Mouse (Mus musculus): ENCODE results near the gene Rpp14. TPM values are rescaled to one million over a fixed set of nuclear protein-coding genes. Genes with fewer than 3 reads are reported as not detected.

Rpp14 gene
- total RNA-seq (2014; fragmentation: Nextera tagmentation), result 11.2 and 12.0 TPM in 2 replicates
- total RNA-seq (2017), result 52.7 and 62.4 TPM in 2 replicates
- polyA plus RNA-seq (2012), result 3.0 and 7.1 TPM in 2 replicates

DNA sequence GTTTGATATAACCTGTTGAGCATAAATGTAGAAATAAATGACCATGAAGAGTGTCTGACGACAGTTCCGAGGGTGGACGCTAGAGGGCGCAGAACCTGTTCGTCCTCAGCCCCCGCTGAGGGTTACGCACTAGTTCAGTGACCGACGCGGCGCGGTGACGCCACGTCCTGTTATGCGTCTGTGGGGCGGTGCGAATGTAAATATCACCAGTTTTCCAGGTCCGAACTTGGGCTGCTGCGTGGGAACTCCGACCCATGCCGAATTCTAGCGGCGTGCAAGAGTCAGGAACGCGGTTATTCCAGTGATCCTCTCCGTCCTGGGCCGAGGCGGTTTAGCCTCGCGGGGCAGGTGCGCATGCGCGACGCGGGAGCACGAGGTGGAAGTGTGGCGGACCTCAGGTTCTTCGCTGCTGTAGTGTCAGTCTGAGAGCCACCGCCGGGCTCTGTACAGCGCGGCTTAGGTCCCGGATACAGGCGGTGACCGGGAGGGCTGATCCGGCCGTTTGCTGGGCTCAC lies at the start of gene Rpp14:
Gene Rpp14 (plus strand): TSS at position 203 of the 515 bp plus-strand sequence.
- ATAC-seq (ENCODE audit: extremely low read depth, insufficient number of reproducible peaks, low FRiP score, poor library complexity, severe bottlenecking) (peak; percentile 89), DNase-seq (ENCODE audit: low spot score) (peak; percentile 79)
- H3K27me3 ChIP-seq (ENCODE audit: insufficient read depth, low read length), result no peaks in the 10 kb centered on the region
- H3K36me3 ChIP-seq (replicated peaks), result peaks cover 34% of the 10 kb centered on the region
- peaks cover 15% of the 10 kb centered on the region for H3K4me1 ChIP-seq (ENCODE audit: insufficient read depth, low read depth, low read length)
- H3K4me3 ChIP-seq (ENCODE audit: low read depth, low read length), result peak within 1 kb of the TSS; percentile 95
- no peaks in the 10 kb centered on the region for H3K9me3 ChIP-seq (replicated peaks)
- TF ChIP-seq GATA1 (IDR thresholded peaks at IDR 0.05; ENCODE audit: borderline replicate concordance, low read length), result no peak
- TF ChIP-seq POLR2AphosphoS5 (IDR thresholded peaks at IDR 0.05; ENCODE audit: insufficient replicate concordance, low read depth, low read length), result no peak
- no peak for TF ChIP-seq GATA2 (IDR thresholded peaks at IDR 0.05; ENCODE audit: borderline replicate concordance, low read depth, low read length)
- no peak for TF ChIP-seq TAL1 (conservative IDR thresholded peaks at IDR 0.05; ENCODE audit: low read depth, low read length)
- TF ChIP-seq CTCF (IDR thresholded peaks at IDR 0.05; ENCODE audit: low read depth, low read length), result peak; percentile 75

DNA sequence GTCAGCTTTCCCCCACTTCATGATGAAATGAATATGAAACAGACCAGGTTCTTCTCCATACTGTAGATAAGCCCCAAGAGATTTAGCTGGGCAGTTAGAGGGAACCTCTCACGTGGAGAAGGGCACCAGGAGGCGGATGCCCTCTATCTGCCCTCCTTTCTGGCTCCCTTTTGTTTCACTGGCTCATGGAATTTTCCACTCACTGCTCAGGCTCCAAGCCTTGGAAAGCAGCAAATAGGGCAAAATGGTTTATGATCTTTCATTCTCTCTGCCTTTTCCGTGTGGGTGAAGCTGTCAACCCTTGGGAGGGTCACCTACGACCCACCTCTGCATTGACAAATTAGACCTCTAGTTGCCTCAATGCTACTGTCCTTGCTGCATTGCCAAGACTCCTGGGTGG lies 49.6 kb upstream of the Rpp14 start:
- H3K4me3 ChIP-seq (ENCODE audit: low read depth, low read length), result no peak overlapping the region
- H3K4me1 ChIP-seq (ENCODE audit: insufficient read depth, low read depth, low read length), result no peaks in the 10 kb centered on the region
- H3K27me3 ChIP-seq (ENCODE audit: insufficient read depth, low read length), result peaks cover 3% of the 10 kb centered on the region; the same call in 1 of the 2 replicates
- DNase-seq (ENCODE audit: low spot score), result no peak
- no peaks in the 10 kb centered on the region for H3K36me3 ChIP-seq (replicated peaks)
- H3K9me3 ChIP-seq (replicated peaks), result no peaks in the 10 kb centered on the region
- ATAC-seq (ENCODE audit: extremely low read depth, insufficient number of reproducible peaks, low FRiP score, poor library complexity, severe bottlenecking), result no peak
- TF ChIP-seq CTCF (IDR thresholded peaks at IDR 0.05; ENCODE audit: low read depth, low read length) (no peak), GATA2 (IDR thresholded peaks at IDR 0.05; ENCODE audit: borderline replicate concordance, low read depth, low read length) (no peak), POLR2AphosphoS5 (IDR thresholded peaks at IDR 0.05; ENCODE audit: insufficient replicate concordance, low read depth, low read length) (no peak), TAL1 (conservative IDR thresholded peaks at IDR 0.05; ENCODE audit: low read depth, low read length) (no peak), GATA1 (IDR thresholded peaks at IDR 0.05; ENCODE audit: borderline replicate concordance, low read length) (no peak)

DNA sequence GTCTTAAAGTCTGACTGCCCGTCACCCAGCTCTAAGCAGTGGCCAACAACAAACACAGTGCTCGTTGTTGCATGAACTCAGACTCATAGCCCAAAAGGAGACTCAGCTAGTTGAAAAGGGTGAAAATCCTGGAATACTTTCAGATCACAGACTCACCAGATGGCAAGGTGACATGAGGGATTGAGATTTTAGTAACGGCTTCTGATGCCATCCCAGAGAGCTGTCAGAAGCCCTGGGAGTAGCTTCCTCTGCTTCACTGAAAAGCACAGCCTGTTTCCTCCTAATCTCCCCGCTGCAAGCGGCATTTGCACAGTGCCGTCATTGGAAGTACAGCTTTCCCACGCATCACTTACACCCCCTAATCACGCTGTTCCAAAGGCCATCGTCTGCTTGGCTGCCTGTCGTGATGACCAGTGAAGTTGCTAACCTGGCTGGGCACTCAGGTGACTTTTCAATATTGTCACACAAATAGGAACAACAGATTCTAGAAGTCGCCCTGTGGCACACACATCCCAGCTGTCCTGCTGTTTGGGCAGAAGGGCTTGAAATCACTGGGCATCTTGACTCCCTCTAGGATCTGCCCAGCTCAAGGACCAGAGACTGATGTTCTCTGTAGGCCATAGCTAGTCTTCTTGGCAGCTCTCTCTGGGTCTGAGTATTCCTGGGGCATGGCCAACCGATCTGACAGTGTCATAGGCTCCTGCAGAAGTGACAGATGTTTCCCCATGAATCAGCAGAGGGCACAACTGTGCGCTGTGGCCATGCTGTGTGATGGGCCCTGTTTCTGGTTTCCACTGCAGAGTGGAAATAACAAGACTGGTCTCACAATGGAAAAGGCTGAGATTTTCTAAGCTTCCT lies 47.9 kb upstream of the Rpp14 start:
- ATAC-seq (ENCODE audit: extremely low read depth, insufficient number of reproducible peaks, low FRiP score, poor library complexity, severe bottlenecking) (no peak), DNase-seq (ENCODE audit: low spot score) (no peak)
- Histone ChIP-seq H3K36me3 (replicated peaks) (no peaks in the 10 kb centered on the region), H3K9me3 (replicated peaks) (no peaks in the 10 kb centered on the region), H3K4me1 (ENCODE audit: insufficient read depth, low read depth, low read length) (no peaks in the 10 kb centered on the region; the same call in 1 of the 2 replicates), H3K4me3 (ENCODE audit: low read depth, low read length) (no peak overlapping the region), H3K27me3 (ENCODE audit: insufficient read depth, low read length) (peaks cover 10% of the 10 kb centered on the region)
- TF ChIP-seq CTCF (IDR thresholded peaks at IDR 0.05; ENCODE audit: low read depth, low read length) (no peak), GATA1 (IDR thresholded peaks at IDR 0.05; ENCODE audit: borderline replicate concordance, low read length) (no peak), GATA2 (IDR thresholded peaks at IDR 0.05; ENCODE audit: borderline replicate concordance, low read depth, low read length) (no peak), TAL1 (conservative IDR thresholded peaks at IDR 0.05; ENCODE audit: low read depth, low read length) (no peak)

DNA sequence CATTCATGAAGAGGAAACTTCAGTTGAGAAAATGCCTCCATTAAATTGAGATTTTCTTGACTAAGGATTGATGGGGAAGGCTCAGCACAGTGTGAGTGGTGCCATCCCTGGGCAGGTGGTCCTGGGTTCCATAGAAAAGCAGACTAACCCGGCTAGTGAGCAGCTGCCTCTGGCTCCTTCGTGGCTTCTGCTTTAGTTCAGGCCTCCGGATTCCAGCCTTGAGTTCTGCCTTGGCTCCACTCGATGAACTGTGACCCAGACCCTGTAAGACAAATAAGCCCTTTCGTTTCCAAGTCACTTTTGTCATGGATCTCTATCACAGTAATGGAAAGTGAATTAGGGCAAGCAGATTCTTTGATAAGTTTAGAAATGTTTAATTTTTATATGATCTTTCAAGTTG lies 45.6 kb upstream of the Rpp14 start:
- H3K9me3 ChIP-seq (replicated peaks), result no peaks in the 10 kb centered on the region

DNA sequence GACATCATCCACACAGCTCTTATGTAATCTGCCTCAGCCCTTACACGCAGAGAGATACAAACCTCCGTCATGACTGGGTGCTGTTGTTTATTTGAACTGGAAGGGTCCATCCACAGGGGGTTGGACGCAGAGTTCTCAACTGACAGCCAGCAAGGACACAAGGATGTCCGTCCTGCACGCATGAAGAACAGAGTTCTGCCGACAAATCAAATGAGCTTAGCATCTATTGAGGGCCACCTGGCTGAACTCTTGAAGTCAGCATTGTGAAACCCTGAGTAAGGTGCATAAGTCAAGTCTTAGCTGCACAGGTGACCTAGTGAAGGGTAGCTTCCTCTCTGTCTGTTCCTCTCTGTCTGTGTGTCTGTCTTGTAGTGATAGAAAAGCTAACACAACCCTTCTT lies 44.2 kb upstream of the Rpp14 start:
- ATAC-seq (ENCODE audit: extremely low read depth, insufficient number of reproducible peaks, low FRiP score, poor library complexity, severe bottlenecking) (no peak), DNase-seq (ENCODE audit: low spot score) (no peak)
- no peaks in the 10 kb centered on the region for H3K36me3 ChIP-seq (replicated peaks)
- TF ChIP-seq GATA1 (IDR thresholded peaks at IDR 0.05; ENCODE audit: borderline replicate concordance, low read length) (no peak), CTCF (IDR thresholded peaks at IDR 0.05; ENCODE audit: low read depth, low read length) (no peak), GATA2 (IDR thresholded peaks at IDR 0.05; ENCODE audit: borderline replicate concordance, low read depth, low read length) (no peak), POLR2AphosphoS5 (IDR thresholded peaks at IDR 0.05; ENCODE audit: insufficient replicate concordance, low read depth, low read length) (no peak), TAL1 (conservative IDR thresholded peaks at IDR 0.05; ENCODE audit: low read depth, low read length) (no peak)
- H3K4me1 ChIP-seq (ENCODE audit: insufficient read depth, low read depth, low read length), result peaks cover 4% of the 10 kb centered on the region; the same call in 1 of the 2 replicates
- H3K4me3 ChIP-seq (ENCODE audit: low read depth, low read length), result no peak overlapping the region
- H3K9me3 ChIP-seq (replicated peaks), result no peaks in the 10 kb centered on the region
- H3K27me3 ChIP-seq (ENCODE audit: insufficient read depth, low read length), result peaks cover 10% of the 10 kb centered on the region

More for the DNA sequence above, 45.6 kb upstream of the Rpp14 start:
- H3K4me3 ChIP-seq (ENCODE audit: low read depth, low read length), result no peak overlapping the region
- no peaks in the 10 kb centered on the region; the same call in 1 of the 2 replicates for H3K4me1 ChIP-seq (ENCODE audit: insufficient read depth, low read depth, low read length)
- no peak for DNase-seq (ENCODE audit: low spot score)
- no peaks in the 10 kb centered on the region for H3K36me3 ChIP-seq (replicated peaks)
- peaks cover 10% of the 10 kb centered on the region for H3K27me3 ChIP-seq (ENCODE audit: insufficient read depth, low read length)
- TF ChIP-seq GATA1 (IDR thresholded peaks at IDR 0.05; ENCODE audit: borderline replicate concordance, low read length) (no peak), POLR2AphosphoS5 (IDR thresholded peaks at IDR 0.05; ENCODE audit: insufficient replicate concordance, low read depth, low read length) (no peak), TAL1 (conservative IDR thresholded peaks at IDR 0.05; ENCODE audit: low read depth, low read length) (no peak)
- no peak for ATAC-seq (ENCODE audit: extremely low read depth, insufficient number of reproducible peaks, low FRiP score, poor library complexity, severe bottlenecking)

DNA sequence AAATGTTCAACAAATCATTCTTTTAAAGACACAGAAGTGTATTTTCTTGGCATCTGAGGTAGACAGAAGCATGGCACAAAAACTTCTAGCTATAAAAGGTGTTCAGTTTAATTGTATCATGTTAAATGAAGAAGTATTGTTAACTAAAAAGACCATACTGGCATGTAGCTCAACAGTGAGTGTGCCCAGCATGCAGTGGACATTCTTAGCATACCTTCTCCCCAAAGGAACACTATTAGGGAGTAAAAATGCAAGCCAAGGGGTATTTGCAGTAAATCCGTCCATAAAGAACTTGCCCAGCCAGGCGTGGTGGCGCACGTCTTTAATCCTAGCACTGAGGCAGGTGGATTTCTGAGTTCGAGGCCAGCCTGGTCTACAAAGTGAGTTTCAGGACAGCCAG lies 43.8 kb upstream of the Rpp14 start:
- H3K9me3 ChIP-seq (replicated peaks), result no peaks in the 10 kb centered on the region
- peaks cover 6% of the 10 kb centered on the region; the same call in 1 of the 2 replicates for H3K4me1 ChIP-seq (ENCODE audit: insufficient read depth, low read depth, low read length)
- ATAC-seq (ENCODE audit: extremely low read depth, insufficient number of reproducible peaks, low FRiP score, poor library complexity, severe bottlenecking) (no peak), DNase-seq (ENCODE audit: low spot score) (no peak)
- peaks cover 11% of the 10 kb centered on the region for H3K27me3 ChIP-seq (ENCODE audit: insufficient read depth, low read length)
- no peak overlapping the region for H3K4me3 ChIP-seq (ENCODE audit: low read depth, low read length)
- no peak for TF ChIP-seq GATA1 (IDR thresholded peaks at IDR 0.05; ENCODE audit: borderline replicate concordance, low read length)
- TF ChIP-seq TAL1 (conservative IDR thresholded peaks at IDR 0.05; ENCODE audit: low read depth, low read length), result no peak
- TF ChIP-seq GATA2 (IDR thresholded peaks at IDR 0.05; ENCODE audit: borderline replicate concordance, low read depth, low read length), result no peak
- no peak for TF ChIP-seq POLR2AphosphoS5 (IDR thresholded peaks at IDR 0.05; ENCODE audit: insufficient replicate concordance, low read depth, low read length)
- no peaks in the 10 kb centered on the region for H3K36me3 ChIP-seq (replicated peaks)

Measured in G1E (cell line).